Mouse (Mus musculus) left cerebral cortex, postnatal 36 days (tissue): ENCODE results near the gene Plcb1. TPM values are rescaled to one million over a fixed set of nuclear protein-coding genes. Genes with fewer than 3 reads are reported as not detected.

ENCODE experiments used
- DNase-seq, 2 experiments: peaks; one replicate each; pipeline ENCODE4 v3.0.0; 2021 to 2022; ENCODE audit warnings: low spot score in 2 of 2, mixed read lengths in 1 of 2
- intact Hi-C: fragments of 180-260 bp; cut with DNase I; formaldehyde crosslinking; loops from one replicate; pipeline ENCODE4 v1.15.1; 2025
- total RNA-seq, 2 experiments: library from RNA; stranded (reverse); gene quantifications; 2 replicates each; pipeline ENCODE4 v1.2.3; 2021

Gene Plcb1
- total RNA-seq, 2 experiments from 2014 or later: 186 to 196 TPM

- intact Hi-C loops: loop anchor here (5.0 to 10.0 kb wide), 2 partner anchors 220 to 492 kb away; partner anchors contain the start of gene Plcb4
- DNase-seq: no peak
Measured at GRCm38 (mm10) chr2:135434947-135435515, 649.2 kb downstream of the Plcb1 start.

DNA sequence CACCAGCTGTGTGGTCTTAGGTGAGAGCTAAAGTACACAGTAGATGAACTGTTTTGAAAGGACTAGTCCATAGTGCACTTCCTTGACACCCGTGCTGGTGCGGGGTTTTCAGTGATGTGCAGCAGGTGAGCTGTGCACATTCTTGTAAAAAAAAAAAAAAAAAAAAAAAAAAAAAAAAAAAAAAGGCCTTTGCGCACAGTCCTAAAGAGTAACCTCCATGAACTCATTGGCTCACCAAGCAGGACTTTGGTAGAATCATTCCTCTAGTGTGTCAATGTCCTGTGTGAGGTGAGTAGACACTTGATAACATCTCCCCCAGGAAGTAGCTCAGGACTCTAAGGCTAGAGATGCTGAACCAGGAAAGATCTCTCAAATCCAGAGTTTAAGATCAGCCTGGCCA, 653.2 kb downstream of the Plcb1 start:
- no peak for DNase-seq
- intact Hi-C loops: loop anchor here (5.0 to 10.0 kb wide), 2 partner anchors 216 to 488 kb away; partner anchors contain the start of gene Plcb4

GRCm38 (mm10) chr2:135439546-135440517, 654.0 kb downstream of the Plcb1 start:
- intact Hi-C loops: loop anchor here (5.0 to 10.0 kb wide), 2 partner anchors 215 to 487 kb away; partner anchors contain the start of gene Plcb4
- DNase-seq: no peak

GRCm38 (mm10) chr2:135453581-135453980, 667.7 kb downstream of the Plcb1 start:
- intact Hi-C loops: no loop called here

GRCm38 (mm10) chr2:135454015-135454414, 668.1 kb downstream of the Plcb1 start:
- DNase-seq: no peak
- intact Hi-C loops: no loop called here

More at GRCm38 (mm10) chr2:135453581-135453980, 667.7 kb downstream of the Plcb1 start:
- DNase-seq: no peak

GRCm38 (mm10) chr2:135454455-135454854, 668.6 kb downstream of the Plcb1 start:
- no peak for DNase-seq
- intact Hi-C loops: no loop called here

DNA sequence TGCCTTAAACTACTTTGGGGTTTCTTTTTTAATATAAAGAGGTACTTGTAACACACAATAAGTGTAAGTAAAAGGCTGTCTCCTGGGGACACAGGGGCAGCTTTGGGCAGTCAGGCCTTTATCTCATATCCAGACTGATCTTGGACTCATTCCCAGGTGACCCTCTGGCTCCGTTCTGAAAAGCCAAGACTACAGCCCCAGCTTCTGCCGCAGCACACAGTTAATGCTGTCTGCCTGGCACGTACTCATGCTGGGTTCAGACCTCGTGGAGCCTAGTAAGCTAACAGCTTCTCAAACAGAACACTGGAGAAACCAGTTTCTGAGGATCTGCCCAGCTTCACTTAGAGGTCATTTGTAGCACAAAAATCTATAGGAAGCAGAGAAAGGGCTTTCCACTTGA, 682.0 kb downstream of the Plcb1 start:
- DNase-seq: no peak
- intact Hi-C loops: no loop called here

DNA sequence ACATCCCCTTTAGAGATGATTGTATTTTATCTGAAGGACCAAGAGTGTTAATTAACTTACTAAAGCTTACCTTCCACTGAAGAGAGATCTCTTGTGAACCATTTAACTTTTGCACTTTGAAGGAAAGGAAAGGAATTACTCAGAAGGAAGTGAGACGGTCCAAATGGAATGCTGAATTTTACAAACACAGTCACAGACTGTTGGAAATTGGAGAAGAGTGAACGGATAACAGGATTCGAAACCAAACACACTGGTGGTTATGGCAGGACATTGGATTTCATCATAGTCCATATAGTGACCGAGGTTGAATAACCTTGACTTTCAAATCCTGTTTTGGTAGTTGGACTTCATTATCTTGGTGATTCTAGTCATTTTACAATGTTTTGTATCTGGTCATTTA, 688.2 kb downstream of the Plcb1 start:
- intact Hi-C loops: no loop called here

DNA sequence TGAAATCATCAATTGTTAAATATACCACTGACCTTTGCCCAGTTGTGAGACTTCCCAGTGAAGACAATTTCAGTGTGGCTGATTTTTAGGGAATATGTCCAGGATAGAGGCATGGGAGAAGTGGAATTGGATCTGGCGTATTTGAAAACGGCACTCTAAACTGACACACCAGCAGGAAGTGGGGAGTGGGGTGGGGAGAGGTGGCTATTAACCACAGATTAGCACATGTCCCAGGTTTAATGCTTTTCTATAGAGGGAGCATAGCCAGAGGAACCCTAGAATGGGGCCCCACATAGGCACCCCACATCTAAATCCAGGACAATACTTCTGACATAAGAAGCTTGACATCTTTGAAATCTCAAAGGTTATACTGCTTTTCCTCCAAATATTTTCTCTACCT, 699.4 kb downstream of the Plcb1 start:
- no peak for DNase-seq
- intact Hi-C loops: no loop called here

More for the DNA sequence above, 688.2 kb downstream of the Plcb1 start:
- DNase-seq: no peak

DNA sequence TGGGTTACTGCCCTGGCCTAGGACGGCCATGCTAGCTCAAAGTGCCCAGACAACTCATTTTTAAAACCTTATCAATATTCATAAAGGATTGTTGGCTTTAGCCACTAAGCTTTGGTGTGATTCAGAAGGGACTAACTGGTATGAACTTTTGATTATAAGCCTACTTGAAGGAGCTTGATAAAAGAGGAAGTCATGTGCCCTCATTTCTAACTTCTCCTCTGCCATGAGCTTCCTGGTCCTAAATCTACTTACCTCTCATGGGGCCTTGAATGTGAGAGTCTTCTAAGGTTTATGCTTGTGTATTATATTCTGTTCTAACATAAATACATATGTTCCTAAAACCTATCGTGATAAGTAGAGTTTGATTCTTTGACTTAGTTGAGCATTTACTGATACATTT, 702.4 kb downstream of the Plcb1 start:
- DNase-seq: no peak
- intact Hi-C loops: no loop called here

DNA sequence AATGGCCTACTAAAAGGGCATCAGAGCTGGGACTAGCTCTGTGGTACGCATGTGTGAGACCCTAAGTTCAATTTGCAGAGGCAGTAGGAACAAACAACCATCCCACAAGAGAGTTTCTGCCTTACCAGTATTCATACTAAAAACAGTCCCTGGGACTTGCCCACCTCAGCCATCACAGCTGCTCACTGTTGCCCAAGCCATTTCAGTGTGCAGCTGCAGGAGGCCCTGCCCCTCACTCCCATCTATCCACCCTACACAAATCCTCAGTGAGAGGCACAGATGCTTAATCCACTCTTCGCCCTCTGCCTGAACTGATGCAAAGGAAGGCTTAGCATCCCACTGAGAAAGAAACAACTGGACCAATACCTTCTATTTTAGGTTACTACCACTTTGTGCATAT, 703.3 kb downstream of the Plcb1 start:
- DNase-seq: no peak
- intact Hi-C loops: no loop called here

- intact Hi-C loops: no loop called here
- no peak for DNase-seq
Measured at GRCm38 (mm10) chr2:135492777-135493176, 706.9 kb downstream of the Plcb1 start.

GRCm38 (mm10) chr2:135496553-135496952, 710.7 kb downstream of the Plcb1 start:
- intact Hi-C loops: no loop called here
- DNase-seq: no peak

- no peak for DNase-seq
- intact Hi-C loops: no loop called here
Measured at GRCm38 (mm10) chr2:135497251-135497650, 711.4 kb downstream of the Plcb1 start.

- intact Hi-C loops: no loop called here
- no peak for DNase-seq
Measured at GRCm38 (mm10) chr2:135500872-135501271, 715.0 kb downstream of the Plcb1 start.

GRCm38 (mm10) chr2:135503328-135503997, 717.6 kb downstream of the Plcb1 start:
- DNase-seq: no peak
- intact Hi-C loops: no loop called here

GRCm38 (mm10) chr2:135503998-135504354, 718.1 kb downstream of the Plcb1 start:
- intact Hi-C loops: no loop called here

DNA sequence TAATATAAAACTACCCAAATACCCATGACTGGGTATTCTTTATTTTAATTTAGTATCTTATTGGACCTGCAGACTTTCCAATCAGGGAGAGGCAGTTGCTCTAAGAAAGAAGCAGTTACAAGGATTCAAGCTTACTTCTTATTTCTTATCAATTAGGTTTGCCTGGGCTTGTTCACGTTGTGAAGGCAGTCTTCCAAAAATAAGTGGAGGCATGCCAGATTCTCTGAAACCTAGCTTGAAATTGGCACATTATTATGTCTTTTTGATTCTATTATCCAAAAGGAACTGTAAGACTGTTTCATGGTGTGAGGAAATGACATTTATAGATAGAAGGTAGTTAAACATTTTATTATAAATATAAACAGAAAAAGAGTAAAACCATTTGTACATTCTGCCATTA, 721.2 kb downstream of the Plcb1 start:
- intact Hi-C loops: no loop called here
- DNase-seq: no peak

More at GRCm38 (mm10) chr2:135503998-135504354, 718.1 kb downstream of the Plcb1 start:
- DNase-seq: no peak

DNA sequence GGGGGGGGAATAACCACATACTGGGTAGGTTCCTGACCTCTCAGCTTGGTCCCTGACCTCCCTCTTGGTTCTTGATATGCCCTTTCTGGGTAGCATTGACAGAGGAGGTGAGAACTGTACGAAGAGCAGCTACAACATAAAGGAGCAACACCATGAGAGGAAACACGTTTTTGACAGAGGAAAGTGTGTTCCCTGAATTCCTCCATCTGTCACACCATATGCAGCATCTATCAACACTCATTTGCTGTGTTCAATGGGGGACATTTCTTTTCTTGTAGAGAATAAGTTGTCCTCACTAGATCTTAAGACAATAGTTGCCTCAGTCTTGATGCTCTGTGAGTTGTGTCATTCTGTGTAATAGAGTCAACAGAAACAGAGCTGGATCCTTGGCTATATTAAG, 733.1 kb downstream of the Plcb1 start:
- DNase-seq: no peak
- intact Hi-C loops: no loop called here
